Mouse (Mus musculus) midbrain, embryonic 10.5 days (tissue): ENCODE results near the gene Polr3b. TPM values are rescaled to one million over a fixed set of nuclear protein-coding genes. Genes with fewer than 3 reads are reported as not detected.
A peak's percentile ranks its signal among the peaks of the same experiment; 100 is the strongest.

ENCODE experiments used
- DNase-seq: peaks from one replicate; pipeline ENCODE4 v3.0.0-alpha.2; 2017; ENCODE audit warnings: low spot score
- H3K27ac ChIP-seq: fragments of 300-500 bp; sonication (generic); replicated peaks from 2 replicates; pipeline ENCODE4 v1.5.1; 2016; ENCODE audit warnings: mild to moderate bottlenecking
- H3K27me3 ChIP-seq: fragments of 300-500 bp; sonication (generic); 2 replicates; pipeline ENCODE4 v1.6.1; 2016; ENCODE audit warnings: low read depth, mild to moderate bottlenecking; ENCODE audit not compliant: poor library complexity, severe bottlenecking
- H3K36me3 ChIP-seq: fragments of 300-500 bp; sonication (generic); 2 replicates; pipeline ENCODE4 v1.6.1; 2016; ENCODE audit warnings: mild to moderate bottlenecking, moderate library complexity
- H3K4me1 ChIP-seq: fragments of 300-500 bp; sonication (generic); 2 replicates; pipeline ENCODE4 v1.6.1; 2016
- H3K4me3 ChIP-seq: fragments of 300-500 bp; sonication (generic); 2 replicates; pipeline ENCODE4 v1.5.1; 2016; ENCODE audit warnings: mild to moderate bottlenecking, moderate library complexity
- H3K9me3 ChIP-seq: fragments of 300-500 bp; sonication (generic); replicated peaks from 2 replicates; pipeline ENCODE4 v1.6.1; 2016; ENCODE audit warnings: mild to moderate bottlenecking
- WGBS: fragments of 180-500 bp; shearing (Covaris S2); methylation state at CpG from one replicate; pipeline ENCODE4 v1.1.7; 2016; 5-methylcytosine and 5-hydroxymethylcytosine counted together
- polyA plus RNA-seq: library from polyadenylated mRNA; unstranded; fragments of >200 nt; fragmentation: Nextera tagmentation; extraction: Ambion mirVana; gene quantifications from 2 replicates; pipeline ENCODE4 v1.2.1, GENCODE M21; 2016

Polr3b gene
- polyA plus RNA-seq, 1 experiment from 2014 or later, result 14.4 TPM

- no peaks in the 10 kb centered on the region; the same call in 1 of the 2 replicates for H3K27me3 ChIP-seq
- H3K4me3 ChIP-seq, result no peak overlapping the region
- H3K27ac ChIP-seq, result no peak overlapping the region
- peaks cover 3% of the 10 kb centered on the region; the same call in 1 of the 2 replicates for H3K9me3 ChIP-seq
- no peak for DNase-seq
- peaks cover 33% of the 10 kb centered on the region for H3K36me3 ChIP-seq
- WGBS, result 84% methylated on average over 3 of the region's 3 CpGs
- H3K4me1 ChIP-seq, result peaks cover 4% of the 10 kb centered on the region
Measured at GRCm38 (mm10) chr10:84730078-84730477, 108.0 kb downstream of the Polr3b start.

GRCm38 (mm10) chr10:84730956-84731355 is 108.9 kb downstream of the Polr3b start:
- H3K36me3 ChIP-seq, result peaks cover 25% of the 10 kb centered on the region
- peaks cover 3% of the 10 kb centered on the region; the same call in 1 of the 2 replicates for H3K9me3 ChIP-seq
- peaks cover 4% of the 10 kb centered on the region for H3K4me1 ChIP-seq
- no peak for DNase-seq
- no peak overlapping the region for H3K4me3 ChIP-seq
- no peak overlapping the region for H3K27ac ChIP-seq
- WGBS, result 94% methylated on average over 9 of the region's 9 CpGs
- no peaks in the 10 kb centered on the region; the same call in 1 of the 2 replicates for H3K27me3 ChIP-seq

- H3K4me3 ChIP-seq, result no peak overlapping the region
- H3K27ac ChIP-seq, result no peak overlapping the region
Measured at GRCm38 (mm10) chr10:84733511-84733910, 111.4 kb downstream of the Polr3b start.

GRCm38 (mm10) chr10:84754851-84755785 is 133.0 kb downstream of the Polr3b start:
- Histone ChIP-seq H3K27me3 (peaks cover 85% of the 10 kb centered on the region), H3K4me1 (peaks cover 69% of the 10 kb centered on the region), H3K36me3 (peaks cover 11% of the 10 kb centered on the region; the same call in 1 of the 2 replicates), H3K9me3 (no peaks in the 10 kb centered on the region), H3K4me3 (peak overlapping the region; percentile 85), H3K27ac (peak overlapping the region; percentile 97)
- WGBS, result under 1% methylated on average over 66 of the region's 66 CpGs
- DNase-seq, result peak; percentile 93

More at GRCm38 (mm10) chr10:84733511-84733910, 111.4 kb downstream of the Polr3b start:
- no peak for DNase-seq
- H3K9me3 ChIP-seq, result peaks cover 3% of the 10 kb centered on the region; the same call in 1 of the 2 replicates
- H3K27me3 ChIP-seq, result no peaks in the 10 kb centered on the region; the same call in 1 of the 2 replicates
- WGBS, result 89% methylated on average over 6 of the region's 6 CpGs
- peaks cover 4% of the 10 kb centered on the region for H3K4me1 ChIP-seq
- H3K36me3 ChIP-seq, result peaks cover 7% of the 10 kb centered on the region; the same call in 1 of the 2 replicates

GRCm38 (mm10) chr10:84755786-84756203 is 133.7 kb downstream of the Polr3b start, which contains the start of gene Rfx4:
Gene Rfx4 (plus strand): TSS chr10:84756062.
- peaks cover 76% of the 10 kb centered on the region for H3K4me1 ChIP-seq

GRCm38 (mm10) chr10:84756435-84757095 is 134.5 kb downstream of the Polr3b start:
- peaks cover 90% of the 10 kb centered on the region for H3K27me3 ChIP-seq
- H3K4me1 ChIP-seq, result peaks cover 82% of the 10 kb centered on the region
- WGBS, result under 1% methylated on average over 42 of the region's 42 CpGs
- no peaks in the 10 kb centered on the region for H3K9me3 ChIP-seq
- H3K4me3 ChIP-seq, result peak overlapping the region; percentile 85
- peak overlapping the region; percentile 97 for H3K27ac ChIP-seq
- H3K36me3 ChIP-seq, result peaks cover 21% of the 10 kb centered on the region
- DNase-seq, result peak; percentile 80

More at GRCm38 (mm10) chr10:84755786-84756203, 133.7 kb downstream of the Polr3b start, which contains the start of gene Rfx4:
- peak within 1 kb of the TSS; percentile 85 for H3K4me3 ChIP-seq
- peak; percentile 89 for DNase-seq
- WGBS, result under 1% methylated on average over 24 of the region's 24 CpGs
- peaks cover 90% of the 10 kb centered on the region for H3K27me3 ChIP-seq
- H3K36me3 ChIP-seq, result peaks cover 17% of the 10 kb centered on the region; the same call in 1 of the 2 replicates
- no peaks in the 10 kb centered on the region for H3K9me3 ChIP-seq
- H3K27ac ChIP-seq, result peak within 1 kb of the TSS; percentile 97

GRCm38 (mm10) chr10:84757426-84758199 is 135.5 kb downstream of the Polr3b start:
- peak overlapping the region; percentile 85 for H3K4me3 ChIP-seq
- peaks cover 30% of the 10 kb centered on the region for H3K36me3 ChIP-seq
- peak overlapping the region; percentile 97 for H3K27ac ChIP-seq
- H3K9me3 ChIP-seq, result no peaks in the 10 kb centered on the region
- under 1% methylated on average over 22 of the region's 22 CpGs for WGBS
- peaks cover 87% of the 10 kb centered on the region for H3K4me1 ChIP-seq
- DNase-seq, result peak; percentile 58
- peaks cover 84% of the 10 kb centered on the region for H3K27me3 ChIP-seq

GRCm38 (mm10) chr10:84758200-84758468 is 136.0 kb downstream of the Polr3b start:
- H3K27ac ChIP-seq, result peak overlapping the region; percentile 97
- peaks cover 79% of the 10 kb centered on the region for H3K27me3 ChIP-seq
- H3K4me3 ChIP-seq, result peak overlapping the region; percentile 85
- no peaks in the 10 kb centered on the region for H3K9me3 ChIP-seq
- peaks cover 87% of the 10 kb centered on the region for H3K4me1 ChIP-seq
- 2% methylated on average over 5 of the region's 5 CpGs for WGBS
- DNase-seq, result peak; percentile 37
- H3K36me3 ChIP-seq, result peaks cover 36% of the 10 kb centered on the region

- DNase-seq, result peak; percentile 69
- Histone ChIP-seq H3K27me3 (peaks cover 72% of the 10 kb centered on the region), H3K36me3 (peaks cover 41% of the 10 kb centered on the region), H3K27ac (peak overlapping the region; percentile 97), H3K4me3 (peak overlapping the region; percentile 85), H3K4me1 (peaks cover 90% of the 10 kb centered on the region), H3K9me3 (no peaks in the 10 kb centered on the region)
- WGBS, result under 1% methylated on average over 51 of the region's 51 CpGs
Measured at GRCm38 (mm10) chr10:84758483-84759431, 136.7 kb downstream of the Polr3b start.

GRCm38 (mm10) chr10:84759511-84760117 is 137.5 kb downstream of the Polr3b start:
- H3K4me3 ChIP-seq, result peak overlapping the region; percentile 85
- H3K27ac ChIP-seq, result peak overlapping the region; percentile 97
- H3K9me3 ChIP-seq, result no peaks in the 10 kb centered on the region
- under 1% methylated on average over 16 of the region's 16 CpGs for WGBS
- peak; percentile 51 for DNase-seq
- peaks cover 64% of the 10 kb centered on the region for H3K27me3 ChIP-seq
- H3K36me3 ChIP-seq, result peaks cover 49% of the 10 kb centered on the region
- peaks cover 89% of the 10 kb centered on the region for H3K4me1 ChIP-seq
